Mouse (Mus musculus): ENCODE data around the gene Tmem29. TPM values are rescaled to one million over a fixed set of nuclear protein-coding genes. Genes with fewer than 3 reads are reported as not detected.
"Not testable (repeated sequence)": the region's sequence is repeated elsewhere in the genome, so short reads cannot be mapped to it uniquely, and the experiment has no call there.

Tmem29 gene
- polyA plus RNA-seq, 1 experiment from 2014 or later: 18.3 TPM

- not testable (repeated sequence) for H3K4me1 ChIP-seq (ENCODE audit: control insufficient read depth in 2 of 2, insufficient read depth in 2 of 2, low read length in 2 of 2); H3K27me3 ChIP-seq (ENCODE audit: control insufficient read depth, insufficient read depth, low read length); ATAC-seq (ENCODE audit: insufficient number of reproducible peaks, insufficient read depth, low FRiP score, low read depth); H3K4me3 ChIP-seq (ENCODE audit: control insufficient read depth in 1 of 2, insufficient read depth in 1 of 2, low read depth in 1 of 2, low read length in 2 of 2); H3K4me2 ChIP-seq (ENCODE audit: low read length); H3K27ac ChIP-seq (replicated peaks in 1 of 2; ENCODE audit: control insufficient read depth in 1 of 2, insufficient read depth in 1 of 2, low read depth in 2 of 2, low read length in 2 of 2); H3K36me3 ChIP-seq (ENCODE audit: control insufficient read depth, insufficient read depth, low read length); H3K9me3 ChIP-seq (ENCODE audit: control insufficient read depth, low read length); H3K9ac ChIP-seq (ENCODE audit: low read length)
- WGBS: 53% methylated on average over 8 of the region's 8 CpGs
Measured at GRCm38 (mm10) chrX:150466817-150467216, 7.9 kb upstream of the Tmem29 start.

DNA sequence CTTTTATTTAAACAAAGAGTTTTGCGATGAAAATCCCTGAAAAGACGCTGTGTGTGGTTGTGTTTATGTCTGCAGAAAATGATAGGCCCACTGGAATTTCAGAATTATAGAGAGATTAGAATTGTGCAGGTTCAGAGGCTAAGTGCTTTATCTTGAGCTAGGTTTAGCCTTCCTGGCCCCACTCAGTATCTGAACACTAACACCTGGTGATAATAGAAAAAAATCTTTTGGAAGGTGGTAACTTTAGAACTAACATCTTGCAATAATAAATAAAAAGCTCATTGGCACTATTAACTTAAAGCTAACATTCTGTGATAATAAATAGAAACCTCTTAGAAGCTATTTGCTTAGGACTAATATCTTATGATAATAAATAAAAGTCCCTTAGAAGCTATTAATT lies 1.2 kb upstream of the Tmem29 start:
- Histone ChIP-seq H3K27me3 (ENCODE audit: control insufficient read depth, insufficient read depth, low read length) (no peaks in the 10 kb centered on the region), H3K9me3 (ENCODE audit: control insufficient read depth, low read length) (no peaks in the 10 kb centered on the region), H3K9ac (ENCODE audit: low read length) (no peak overlapping the region), H3K4me3 (ENCODE audit: control insufficient read depth in 1 of 2, insufficient read depth in 1 of 2, low read depth in 1 of 2, low read length in 2 of 2) (no peak overlapping the region), H3K36me3 (ENCODE audit: control insufficient read depth, insufficient read depth, low read length) (no peaks in the 10 kb centered on the region), H3K27ac (replicated peaks in 1 of 2; ENCODE audit: control insufficient read depth in 1 of 2, insufficient read depth in 1 of 2, low read depth in 2 of 2, low read length in 2 of 2) (no peak overlapping the region), H3K4me1 (ENCODE audit: control insufficient read depth in 2 of 2, insufficient read depth in 2 of 2, low read length in 2 of 2) (no peaks in the 10 kb centered on the region), H3K4me2 (ENCODE audit: low read length) (no peak overlapping the region)
- no peak for ATAC-seq (ENCODE audit: insufficient number of reproducible peaks, insufficient read depth, low FRiP score, low read depth)
- 79% methylated on average over 2 of the region's 2 CpGs for WGBS

GRCm38 (mm10) chrX:150459411-150459927 lies 515 bp upstream of the Tmem29 start:
- H3K27me3 ChIP-seq (ENCODE audit: control insufficient read depth, insufficient read depth, low read length): no peaks in the 10 kb centered on the region
- H3K9me3 ChIP-seq (ENCODE audit: control insufficient read depth, low read length): no peaks in the 10 kb centered on the region
- H3K36me3 ChIP-seq (ENCODE audit: control insufficient read depth, insufficient read depth, low read length): no peaks in the 10 kb centered on the region
- ATAC-seq (ENCODE audit: insufficient number of reproducible peaks, insufficient read depth, low FRiP score, low read depth): no peak
- H3K27ac ChIP-seq (replicated peaks in 1 of 2; ENCODE audit: control insufficient read depth in 1 of 2, insufficient read depth in 1 of 2, low read depth in 2 of 2, low read length in 2 of 2): peak overlapping the region; percentile 65 to 80
- H3K4me3 ChIP-seq (ENCODE audit: control insufficient read depth in 1 of 2, insufficient read depth in 1 of 2, low read depth in 1 of 2, low read length in 2 of 2): peak overlapping the region; percentile 47 to 77
- 47% methylated on average over 8 of the region's 8 CpGs for WGBS
- H3K4me2 ChIP-seq (ENCODE audit: low read length): peak overlapping the region; percentile 60
- H3K9ac ChIP-seq (ENCODE audit: low read length): peak overlapping the region; percentile 70
- no peaks in the 10 kb centered on the region for H3K4me1 ChIP-seq (ENCODE audit: control insufficient read depth in 2 of 2, insufficient read depth in 2 of 2, low read length in 2 of 2)

GRCm38 (mm10) chrX:150458136-150458535 lies 818 bp downstream of the Tmem29 start:
- WGBS: 55% methylated on average over 3 of the region's 3 CpGs
- H3K4me1 ChIP-seq (ENCODE audit: control insufficient read depth in 2 of 2, insufficient read depth in 2 of 2, low read length in 2 of 2): no peaks in the 10 kb centered on the region
- H3K36me3 ChIP-seq (ENCODE audit: control insufficient read depth, insufficient read depth, low read length): no peaks in the 10 kb centered on the region
- no peaks in the 10 kb centered on the region for H3K27me3 ChIP-seq (ENCODE audit: control insufficient read depth, insufficient read depth, low read length)
- H3K4me3 ChIP-seq (ENCODE audit: control insufficient read depth in 1 of 2, insufficient read depth in 1 of 2, low read depth in 1 of 2, low read length in 2 of 2): peak overlapping the region in 1 of 2 experiments; percentile 47; a peak in 1 of 4 replicates
- no peak for ATAC-seq (ENCODE audit: insufficient number of reproducible peaks, insufficient read depth, low FRiP score, low read depth)
- peak overlapping the region; percentile 60 for H3K4me2 ChIP-seq (ENCODE audit: low read length)
- H3K27ac ChIP-seq (replicated peaks in 1 of 2; ENCODE audit: control insufficient read depth in 1 of 2, insufficient read depth in 1 of 2, low read depth in 2 of 2, low read length in 2 of 2): no peak overlapping the region
- H3K9ac ChIP-seq (ENCODE audit: low read length): peak overlapping the region; percentile 48; the same call in 1 of the 2 replicates
- no peaks in the 10 kb centered on the region for H3K9me3 ChIP-seq (ENCODE audit: control insufficient read depth, low read length)

GRCm38 (mm10) chrX:150440505-150441338 lies 18.2 kb downstream of the Tmem29 start:
- no peaks in the 10 kb centered on the region for H3K4me1 ChIP-seq (ENCODE audit: control insufficient read depth in 2 of 2, insufficient read depth in 2 of 2, low read length in 2 of 2)
- no peaks in the 10 kb centered on the region for H3K27me3 ChIP-seq (ENCODE audit: control insufficient read depth, insufficient read depth, low read length)
- no peaks in the 10 kb centered on the region for H3K9me3 ChIP-seq (ENCODE audit: control insufficient read depth, low read length)
- H3K36me3 ChIP-seq (ENCODE audit: control insufficient read depth, insufficient read depth, low read length): no peaks in the 10 kb centered on the region
- H3K9ac ChIP-seq (ENCODE audit: low read length): peak overlapping the region; percentile 56
- H3K27ac ChIP-seq (replicated peaks in 1 of 2; ENCODE audit: control insufficient read depth in 1 of 2, insufficient read depth in 1 of 2, low read depth in 2 of 2, low read length in 2 of 2): no peak overlapping the region
- ATAC-seq (ENCODE audit: insufficient number of reproducible peaks, insufficient read depth, low FRiP score, low read depth): no peak
- H3K4me2 ChIP-seq (ENCODE audit: low read length): peak overlapping the region; percentile 62
- peak overlapping the region; percentile 42 to 48 for H3K4me3 ChIP-seq (ENCODE audit: control insufficient read depth in 1 of 2, insufficient read depth in 1 of 2, low read depth in 1 of 2, low read length in 2 of 2)
- WGBS: 29% methylated on average over 18 of the region's 18 CpGs

DNA sequence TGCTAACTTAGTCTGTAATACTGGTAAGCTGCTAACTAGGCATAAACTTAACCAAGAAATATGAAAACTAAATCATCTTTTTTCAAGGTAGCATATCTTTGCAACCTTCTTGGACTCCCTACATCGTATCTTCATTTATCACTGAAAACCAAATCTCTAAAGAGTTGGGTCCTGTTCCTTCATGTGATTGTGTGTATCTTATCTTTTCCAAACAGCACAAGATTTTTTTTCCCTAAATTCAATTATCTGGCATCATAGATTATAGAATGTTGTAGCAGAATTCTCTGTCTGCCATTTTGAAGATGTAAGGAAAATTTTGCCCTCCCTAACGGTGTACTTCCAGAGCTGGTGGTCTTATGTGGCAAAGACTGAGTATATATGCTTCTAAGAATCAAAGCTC lies 22.6 kb downstream of the Tmem29 start:
- 67% methylated on average over 2 of the region's 2 CpGs for WGBS
- no peak for ATAC-seq (ENCODE audit: insufficient number of reproducible peaks, insufficient read depth, low FRiP score, low read depth)
- Histone ChIP-seq H3K4me1 (ENCODE audit: control insufficient read depth in 2 of 2, insufficient read depth in 2 of 2, low read length in 2 of 2) (no peaks in the 10 kb centered on the region), H3K27me3 (ENCODE audit: control insufficient read depth, insufficient read depth, low read length) (no peaks in the 10 kb centered on the region), H3K4me3 (ENCODE audit: control insufficient read depth in 1 of 2, insufficient read depth in 1 of 2, low read depth in 1 of 2, low read length in 2 of 2) (no peak overlapping the region), H3K36me3 (ENCODE audit: control insufficient read depth, insufficient read depth, low read length) (no peaks in the 10 kb centered on the region), H3K9ac (ENCODE audit: low read length) (no peak overlapping the region), H3K27ac (replicated peaks in 1 of 2; ENCODE audit: control insufficient read depth in 1 of 2, insufficient read depth in 1 of 2, low read depth in 2 of 2, low read length in 2 of 2) (no peak overlapping the region), H3K4me2 (ENCODE audit: low read length) (no peak overlapping the region), H3K9me3 (ENCODE audit: control insufficient read depth, low read length) (no peaks in the 10 kb centered on the region)

DNA sequence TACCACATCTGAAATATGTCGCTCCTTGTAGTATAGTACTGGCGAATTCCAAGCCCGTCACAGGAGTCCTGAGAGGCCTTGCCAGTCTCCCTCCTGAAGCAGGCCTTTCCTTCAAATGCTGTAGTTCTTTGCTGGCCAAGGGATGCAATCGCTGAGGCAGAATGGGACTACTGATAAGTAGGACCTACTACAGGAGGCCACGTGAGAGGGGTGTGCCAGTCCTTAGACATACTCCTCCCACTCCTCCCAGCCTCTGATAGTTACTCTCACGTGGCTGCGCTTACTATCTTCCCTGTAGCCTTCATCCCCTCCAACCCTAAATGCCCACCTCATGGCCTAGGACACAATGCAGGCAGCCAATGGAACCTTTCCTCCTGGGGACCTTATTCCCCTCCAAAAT lies 23.6 kb downstream of the Tmem29 start:
- WGBS: 72% methylated on average over 7 of the region's 7 CpGs

More for the DNA sequence above, 23.6 kb downstream of the Tmem29 start:
- ATAC-seq (ENCODE audit: insufficient number of reproducible peaks, insufficient read depth, low FRiP score, low read depth): no peak
- Histone ChIP-seq H3K4me2 (ENCODE audit: low read length) (no peak overlapping the region), H3K9ac (ENCODE audit: low read length) (no peak overlapping the region), H3K27me3 (ENCODE audit: control insufficient read depth, insufficient read depth, low read length) (no peaks in the 10 kb centered on the region), H3K4me1 (ENCODE audit: control insufficient read depth in 2 of 2, insufficient read depth in 2 of 2, low read length in 2 of 2) (no peaks in the 10 kb centered on the region), H3K9me3 (ENCODE audit: control insufficient read depth, low read length) (no peaks in the 10 kb centered on the region), H3K4me3 (ENCODE audit: control insufficient read depth in 1 of 2, insufficient read depth in 1 of 2, low read depth in 1 of 2, low read length in 2 of 2) (no peak overlapping the region), H3K36me3 (ENCODE audit: control insufficient read depth, insufficient read depth, low read length) (no peaks in the 10 kb centered on the region), H3K27ac (replicated peaks in 1 of 2; ENCODE audit: control insufficient read depth in 1 of 2, insufficient read depth in 1 of 2, low read depth in 2 of 2, low read length in 2 of 2) (no peak overlapping the region)
